ENCODE assay signal across 7 mouse cellular contexts in the genomic region with DNA sequence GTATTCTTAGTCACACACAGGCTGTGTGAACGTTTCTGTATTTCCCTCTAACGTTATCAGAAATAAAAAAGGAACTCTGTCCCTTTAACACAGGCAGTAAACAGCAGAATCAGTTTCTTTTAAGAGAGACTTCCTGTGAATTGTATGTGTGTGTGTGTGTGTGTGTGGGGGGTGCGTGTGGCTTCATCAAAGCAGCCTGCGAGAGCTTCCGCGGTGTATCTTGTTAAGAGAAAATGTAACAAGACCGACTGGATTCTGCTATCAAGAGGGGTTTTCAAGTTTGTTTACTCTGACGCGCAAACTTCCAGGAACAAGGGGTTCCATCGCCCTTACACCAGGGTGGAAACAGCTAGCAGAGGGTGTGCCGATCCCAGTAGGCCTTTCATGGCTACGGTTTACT.
DNase-seq lines count a peak whose midpoint lies in the region; ATAC-seq and TF ChIP-seq lines count a peak whose summit lies in the region.

No protein-coding gene starts in this region.

- ATAC-seq in monocyte, adult 5-6 weeks (replicated peaks; ENCODE audit: insufficient number of reproducible peaks, low FRiP score, low TSS enrichment, poor library complexity, severe bottlenecking) = 0 out of 2 replicates have a peak, but pooled peaks have one; percentile 23
- ATAC-seq in erythroblast, adult 5-6 weeks (replicated peaks; ENCODE audit: low FRiP score, poor library complexity, severe bottlenecking) = no peak

- 42% methylated on average over 12 of the region's 12 CpGs for WGBS in limb, embryonic 10.5 days

- H3K4me1 ChIP-seq in MEL (ENCODE audit: control insufficient read depth in 1 of 2, insufficient read depth in 2 of 2, low read length in 2 of 2) = peaks cover 0 to 7% of the 10 kb centered on the region in 2 experiments; a peak in 1 of 4 replicates
- peaks cover 35% of the 10 kb centered on the region for H3K4me1 ChIP-seq in limb, embryonic 10.5 days

- peaks cover 0 to 5% of the 10 kb centered on the region in 2 experiments; a peak in 2 of 4 replicates for H3K36me3 ChIP-seq in MEL (ENCODE audit: control insufficient read depth in 1 of 2, insufficient read depth in 2 of 2, low read length in 2 of 2)
- H3K36me3 ChIP-seq in limb, embryonic 10.5 days = no peaks in the 10 kb centered on the region

- no peak overlapping the region for H3K4me3 ChIP-seq in MEL (ENCODE audit: control insufficient read depth in 1 of 2, insufficient read depth in 1 of 2, low read depth in 2 of 2, low read length in 2 of 2)
- H3K4me3 ChIP-seq in limb, embryonic 10.5 days = no peak overlapping the region

- TF ChIP-seq RAD21 in MEL (IDR thresholded peaks at IDR 0.05; ENCODE audit: low read depth, low read length) = no peak

- H3K79me2 ChIP-seq in MEL (ENCODE audit: control insufficient read depth, insufficient read depth, low read length, poor library complexity) = no peaks in the 10 kb centered on the region

- DNase-seq in CD4-positive, CD25-positive, alpha-beta regulatory T cell, adult 2 months (ENCODE audit: low read depth, low spot score) = peak; percentile 90
- peak; percentile 46 for DNase-seq in MEL (ENCODE audit: low read depth, low spot score)
- no peak for DNase-seq in limb, embryonic 10.5 days (ENCODE audit: low spot score)
- DNase-seq in cerebellum, adult 11 months = no peak
- DNase-seq in right cerebral cortex, adult 18-20 months = no peak

- no peak for TF ChIP-seq EP300 in MEL (IDR thresholded peaks at IDR 0.05; ENCODE audit: low read depth in 1 of 2, low read length in 2 of 2)

- no peak for TF ChIP-seq POLR2A in MEL (IDR thresholded peaks at IDR 0.05; ENCODE audit: control insufficient read depth in 1 of 2, insufficient read depth in 1 of 2, low read depth in 1 of 2, low read length in 2 of 2, poor library complexity in 1 of 2)

- H3K27ac ChIP-seq in MEL (ENCODE audit: control insufficient read depth, low read depth, low read length) = no peak overlapping the region
- 0 out of 2 replicates have a peak overlapping the region, but pooled peaks have one; percentile 16 for H3K27ac ChIP-seq in limb, embryonic 10.5 days

- no peaks in the 10 kb centered on the region for H3K9me3 ChIP-seq in MEL (replicated peaks; ENCODE audit: insufficient read depth, low read length)
- H3K9me3 ChIP-seq in limb, embryonic 10.5 days (replicated peaks) = no peaks in the 10 kb centered on the region

- no peak for TF ChIP-seq CTCF in MEL (IDR thresholded peaks at IDR 0.05 in 2 of 3, conservative IDR thresholded peaks at IDR 0.05 in 1 of 3; ENCODE audit: control insufficient read depth in 1 of 3, insufficient read depth in 1 of 3, low read depth in 2 of 3, low read length in 3 of 3, poor library complexity in 1 of 3, severe bottlenecking in 1 of 3)

- H3K27me3 ChIP-seq in MEL (ENCODE audit: control insufficient read depth in 1 of 2, insufficient read depth in 2 of 2, low read length in 2 of 2) = no peaks in the 10 kb centered on the region
- H3K27me3 ChIP-seq in limb, embryonic 10.5 days (ENCODE audit: low read depth, poor library complexity, severe bottlenecking) = no peaks in the 10 kb centered on the region

- H3K9ac ChIP-seq in MEL (ENCODE audit: control insufficient read depth, low read depth, low read length, poor library complexity, severe bottlenecking) = no peak overlapping the region

TF ChIP-seq in MEL, 35 proteins besides CTCF, POLR2A, EP300 and RAD21:
- TF ChIP-seq SIN3A (IDR thresholded peaks at IDR 0.05; ENCODE audit: low read length) (peak; percentile 22; the same call in 1 of the 2 replicates), ZC3H11A (IDR thresholded peaks at IDR 0.05; ENCODE audit: low read depth, low read length) (no peak)
TF ChIP-seq in MEL: peak in this region for 1.

Comparison
In these comparisons a context has a peak if more than half of its experiments do, and no peak if none do; other contexts are left out.
1. DNase-seq: peak in CD4-positive, CD25-positive, alpha-beta regulatory T cell, adult 2 months (single experiment) and MEL (single experiment); none in limb, embryonic 10.5 days (single experiment), cerebellum, adult 11 months (single experiment) and right cerebral cortex, adult 18-20 months (single experiment).